Comparison of ENCODE assay signal across 16 mouse cellular contexts in genomic region chr10:66371756-66372155, GRCm38 (mm10).
"Had no signal": no experiment of that assay in that cellular context is flagged by ENCODE, and none has a peak within 500 bp of the region (broad histone marks: within the 10 kb centered on the region; RNA-seq: fewer than 3 reads in every experiment).

No protein-coding gene starts in this region.

- DNase-seq: heart, postnatal 10 days; heart, postnatal 14 days; heart, postnatal 36 days; heart, postnatal 4 days; kidney, adult 11 months; kidney, adult 18-20 months; kidney, adult 2 months; kidney, adult 8-10 months; kidney, adult 9 months; kidney, postnatal 10 days; kidney, postnatal 14 days; kidney, postnatal 25 days; kidney, postnatal 36 days; kidney, postnatal 4 days; layer of hippocampus, adult 9-11 months; layer of hippocampus, postnatal 36 days had no signal
